Mouse (Mus musculus): Measurements from ENCODE around the gene Olfr1215.
A peak's percentile ranks its signal among the peaks of the same experiment; 100 is the strongest.

Olfr1215 gene

GRCm38 (mm10) chr2:89006873-89007272 lies at the start of gene Olfr1215:
TSS of gene Olfr1215 (minus strand) at chr2:89006973.
- no peak for DNase-seq (ENCODE audit: low read depth, low spot score)

GRCm38 (mm10) chr2:89031965-89032364 lies 25.2 kb upstream of the Olfr1215 start, which contains the start of gene Olfr1217:
TSS of gene Olfr1217 (minus strand) at chr2:89032065.
- DNase-seq (ENCODE audit: low read depth, low spot score) = no peak

- peak; percentile 62 for DNase-seq (ENCODE audit: low read depth, low spot score)
Observed at GRCm38 (mm10) chr2:89021436-89021835, 14.7 kb upstream of the Olfr1215 start.

- DNase-seq (ENCODE audit: low read depth, low spot score) = no peak
Observed at GRCm38 (mm10) chr2:89018240-89018639, 11.5 kb upstream of the Olfr1215 start, which contains the start of gene Olfr1216. TSS of gene Olfr1216 (minus strand) at chr2:89018340.

- no peak for DNase-seq (ENCODE audit: low read depth, low spot score)
Observed at GRCm38 (mm10) chr2:88992553-88992952, 14.2 kb downstream of the Olfr1215 start, which contains the start of gene Olfr1214. TSS of gene Olfr1214 (minus strand) at chr2:88992653.

GRCm38 (mm10) chr2:88980181-88980580 lies 26.6 kb downstream of the Olfr1215 start, which contains the start of gene Gm13762:
TSS of gene Gm13762 (minus strand) at chr2:88980281.
- DNase-seq (ENCODE audit: low read depth, low spot score) = no peak

- no peak for DNase-seq (ENCODE audit: low read depth, low spot score)
Observed at GRCm38 (mm10) chr2:88953669-88954068, 53.1 kb downstream of the Olfr1215 start, which contains the start of gene Olfr1212. TSS of gene Olfr1212 (plus strand) at chr2:88953969.

Data from 3T3-L1 (cell line).